Mouse (Mus musculus) heart, postnatal 0 days (tissue): ENCODE measurements at regions not wholly inside any gene's neighbourhood (a gene's known extent, or its start where the extent isn't known, plus 50 kb on each side); places are given as distances from the start of the nearest gene placed in this dataset.

Experiments
- ATAC-seq: fragments of 200-750 bp; cut with Nextera tagmentation; 2 replicates; pipeline ENCODE4 v1.8.0; 2017; ENCODE audit warnings: low read depth, moderate number of reproducible peaks, moderate library complexity; ENCODE audit not compliant: insufficient read depth
- DNase-seq: peaks from one replicate; pipeline ENCODE4 v3.0.0-alpha.2; 2016; ENCODE audit warnings: low spot score
- H3K27ac ChIP-seq: fragments of 300-500 bp; sonication (generic); 2 replicates; pipeline ENCODE4 v1.5.1; 2014; ENCODE audit warnings: low read depth, mild to moderate bottlenecking
- H3K27me3 ChIP-seq: fragments of 300-500 bp; sonication (generic); 2 replicates; pipeline ENCODE4 v1.6.1; 2014; ENCODE audit warnings: low read length, mixed read lengths; ENCODE audit not compliant: control insufficient read depth, insufficient read depth
- H3K36me3 ChIP-seq: fragments of 300-500 bp; sonication (generic); replicated peaks from 2 replicates; pipeline ENCODE4 v1.6.1; 2014; ENCODE audit warnings: low read length, mixed read lengths; ENCODE audit not compliant: control insufficient read depth, insufficient read depth
- H3K4me1 ChIP-seq: fragments of 300-500 bp; sonication (generic); 2 replicates; pipeline ENCODE4 v1.6.1; 2014; ENCODE audit warnings: antibody characterized with exemption; ENCODE audit not compliant: control insufficient read depth, insufficient read depth
- H3K4me2 ChIP-seq: fragments of 300-500 bp; sonication (generic); 2 replicates; pipeline ENCODE4 v1.6.1; 2014; ENCODE audit warnings: low read depth, mild to moderate bottlenecking, low read length, moderate library complexity
- H3K4me3 ChIP-seq: fragments of 300-500 bp; sonication (generic); 2 replicates; pipeline ENCODE4 v1.5.1; 2014; ENCODE audit warnings: low read depth, low read length
- H3K9ac ChIP-seq: fragments of 300-500 bp; sonication (generic); replicated peaks from 2 replicates; pipeline ENCODE4 v1.6.1; 2014; ENCODE audit warnings: low read depth, low read length, mixed read lengths
- H3K9me3 ChIP-seq: fragments of 300-500 bp; sonication (generic); replicated peaks from 2 replicates; pipeline ENCODE4 v1.6.1; 2016; ENCODE audit warnings: low read length; ENCODE audit not compliant: control insufficient read depth
- CTCF ChIP-seq: IDR thresholded peaks from 2 replicates; pipeline ENCODE4 v1.5.1; 2016; ENCODE audit warnings: antibody characterized with exemption, control low read depth, low read depth
- EP300 ChIP-seq: IDR thresholded peaks from 2 replicates; pipeline ENCODE4 v1.6.1; 2016; ENCODE audit warnings: antibody characterized with exemption, low read depth
- WGBS: fragments of 180-500 bp; shearing (Covaris S2); extraction: QIAGEN DNeasy Blood & Tissue Kit; methylation state at CpG from one replicate; pipeline ENCODE4 v1.1.7; 2014; 5-methylcytosine and 5-hydroxymethylcytosine counted together

DNA sequence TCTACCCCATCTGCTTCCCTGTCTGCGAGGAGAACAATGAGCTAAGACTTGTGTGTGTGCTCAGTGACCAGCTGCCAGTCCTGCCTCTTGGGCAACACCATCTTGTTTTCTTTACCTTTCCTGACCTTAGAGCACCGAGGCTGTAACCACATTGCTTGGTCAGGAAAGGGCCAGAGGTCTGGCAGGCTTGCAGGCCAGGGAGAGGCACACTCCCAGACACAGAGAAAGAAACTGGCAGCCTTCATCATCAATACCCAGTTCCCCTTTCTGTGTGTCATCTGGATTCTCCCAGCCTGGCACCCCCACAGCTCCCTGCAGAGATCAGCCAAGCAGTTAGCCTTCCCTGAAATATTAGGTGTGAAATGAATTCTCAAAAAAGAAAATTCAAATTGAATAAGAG, 198.8 kb downstream of the Bcor start:
- WGBS, result 43% methylated on average over 2 of the region's 2 CpGs
- no peak overlapping the region for H3K9ac ChIP-seq
- H3K4me3 ChIP-seq, result no peak overlapping the region
- H3K36me3 ChIP-seq, result no peaks in the 10 kb centered on the region
- DNase-seq (no peak), ATAC-seq (no peak)
- H3K27ac ChIP-seq, result no peak overlapping the region
- no peaks in the 10 kb centered on the region for H3K4me1 ChIP-seq
- no peaks in the 10 kb centered on the region for H3K27me3 ChIP-seq
- H3K9me3 ChIP-seq, result no peaks in the 10 kb centered on the region
- no peak overlapping the region for H3K4me2 ChIP-seq
- TF ChIP-seq EP300 (no peak), CTCF (no peak)

DNA sequence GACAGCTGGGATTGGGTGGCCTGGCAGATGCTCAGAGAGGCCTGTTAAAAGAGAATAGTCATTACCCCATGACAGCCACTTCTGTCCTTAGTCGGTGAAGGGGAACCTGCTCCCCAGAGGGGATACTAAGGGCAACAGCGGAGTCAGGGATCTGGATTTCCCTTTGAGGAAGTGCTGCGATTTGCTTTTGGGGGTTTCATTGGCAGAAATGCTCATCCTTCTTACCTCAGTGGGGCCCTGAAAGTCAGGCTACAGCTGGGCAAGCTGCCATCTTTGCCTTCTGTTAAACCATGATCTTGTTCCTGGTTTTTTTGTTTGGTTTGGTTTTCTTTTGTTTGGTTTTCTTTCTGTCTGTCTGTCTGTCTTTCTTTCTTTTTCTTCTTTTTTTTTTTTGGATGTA, 195.7 kb downstream of the Bcor start:
- TF ChIP-seq CTCF (no peak), EP300 (no peak)

DNA sequence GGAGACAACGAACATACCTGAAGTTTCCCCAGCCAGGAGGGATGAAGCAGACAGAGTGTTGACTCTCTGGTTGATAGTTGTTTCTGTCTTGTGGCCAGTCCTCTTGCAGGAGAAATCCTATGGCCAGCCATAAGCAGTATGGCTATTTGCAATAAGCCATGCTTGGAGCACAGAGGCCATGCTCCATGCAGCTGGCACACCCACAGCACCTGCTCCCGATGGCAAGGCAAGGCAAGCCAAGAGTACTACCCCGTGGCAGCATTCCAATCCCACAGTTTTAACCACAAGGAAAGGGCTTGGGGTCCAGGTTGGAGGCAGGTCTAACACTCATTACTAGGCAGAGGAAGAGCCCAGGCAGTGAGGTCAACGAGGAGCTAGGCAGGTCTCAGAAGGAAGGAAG, 181.5 kb downstream of the Bcor start:
- Histone ChIP-seq H3K4me2 (no peak overlapping the region), H3K27me3 (no peaks in the 10 kb centered on the region), H3K4me1 (no peaks in the 10 kb centered on the region), H3K9ac (no peak overlapping the region), H3K9me3 (no peaks in the 10 kb centered on the region), H3K36me3 (no peaks in the 10 kb centered on the region), H3K27ac (no peak overlapping the region), H3K4me3 (no peak overlapping the region)
- 66% methylated on average over 4 of the region's 4 CpGs for WGBS
- no peak for DNase-seq
- no peak for ATAC-seq
- TF ChIP-seq CTCF, result no peak
- TF ChIP-seq EP300, result no peak

More for the DNA sequence above, 195.7 kb downstream of the Bcor start:
- Histone ChIP-seq H3K36me3 (no peaks in the 10 kb centered on the region), H3K27ac (no peak overlapping the region), H3K4me2 (no peak overlapping the region), H3K9me3 (no peaks in the 10 kb centered on the region), H3K9ac (no peak overlapping the region), H3K4me1 (no peaks in the 10 kb centered on the region), H3K4me3 (no peak overlapping the region), H3K27me3 (no peaks in the 10 kb centered on the region)
- ATAC-seq, result no peak
- WGBS, result 68% methylated on average over 3 of the region's 3 CpGs
- no peak for DNase-seq

DNA sequence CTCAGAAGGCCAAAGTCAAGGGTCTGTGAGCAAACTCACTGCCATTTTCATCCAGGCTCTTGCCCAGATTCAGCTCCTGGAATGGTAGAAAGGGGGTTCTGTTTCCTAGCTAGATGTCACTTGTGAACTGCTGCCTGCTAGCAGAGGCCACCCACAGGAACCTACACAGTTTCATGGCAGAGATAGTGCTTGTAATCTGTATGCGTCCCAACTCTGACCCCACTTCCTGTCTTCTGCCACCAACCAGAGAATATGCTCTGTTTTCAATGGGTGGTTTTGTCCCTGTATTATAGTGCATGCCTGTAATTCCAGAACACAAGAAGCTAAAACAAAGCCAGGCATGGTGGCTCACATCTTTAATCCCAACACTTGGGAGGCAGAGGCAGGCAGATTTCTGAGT, 176.9 kb downstream of the Bcor start:
- Histone ChIP-seq H3K27ac (no peak overlapping the region), H3K27me3 (no peaks in the 10 kb centered on the region), H3K4me3 (no peak overlapping the region), H3K9ac (no peak overlapping the region), H3K4me1 (no peaks in the 10 kb centered on the region), H3K4me2 (no peak overlapping the region), H3K36me3 (no peaks in the 10 kb centered on the region), H3K9me3 (no peaks in the 10 kb centered on the region)
- TF ChIP-seq CTCF (no peak), EP300 (no peak)
- 56% methylated on average over 1 of the region's 1 CpGs for WGBS
- DNase-seq (no peak), ATAC-seq (no peak)
